Mouse (Mus musculus): ENCODE results near the gene Cbx2. TPM values are rescaled to one million over a fixed set of nuclear protein-coding genes. Genes with fewer than 3 reads are reported as not detected.

The Cbx2 gene
- polyA plus RNA-seq, 1 experiment from 2014 or later, result 9.8 TPM

DNA sequence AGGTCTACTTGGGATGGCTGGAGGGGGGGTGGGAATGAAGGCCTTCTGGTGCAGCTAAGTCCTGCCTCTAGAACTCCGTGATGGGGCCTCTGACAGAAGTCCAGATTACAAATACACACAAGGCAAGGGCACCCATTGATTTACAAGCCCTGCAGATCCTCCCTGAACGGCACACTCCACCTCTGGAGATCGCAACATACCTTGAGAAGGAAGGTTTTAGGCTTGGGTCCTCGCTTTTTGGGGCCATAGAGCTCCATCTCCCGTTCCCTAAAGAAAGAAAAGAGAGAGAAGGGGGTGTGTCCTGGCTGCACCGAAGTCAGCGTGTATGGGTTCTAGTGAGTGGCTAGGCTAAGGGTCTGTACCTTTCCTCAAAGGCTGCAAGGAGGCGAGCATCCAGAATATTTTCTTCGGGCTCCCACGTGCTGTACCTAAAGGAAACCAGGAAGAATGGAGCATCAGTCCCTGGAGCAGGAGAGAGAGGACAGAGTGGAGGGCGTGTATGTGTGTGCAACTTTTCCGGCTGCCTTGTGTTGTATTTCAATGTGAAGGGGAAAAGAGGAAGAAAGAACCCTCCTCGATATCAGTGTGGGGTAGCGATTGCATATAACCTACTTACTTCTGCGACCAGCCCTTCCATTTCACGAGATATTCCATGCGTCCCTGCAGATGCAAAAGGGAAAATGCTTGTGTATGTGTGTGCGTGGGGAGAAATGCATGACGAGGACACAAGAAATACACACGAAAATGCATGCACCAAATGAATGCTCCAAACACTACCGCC is 17.2 kb downstream of the Cbx2 start:
- Histone ChIP-seq H3K4me3 (ENCODE audit: control insufficient read depth in 1 of 2, insufficient read depth in 1 of 2, low read depth in 1 of 2, low read length in 2 of 2) (peak overlapping the region; percentile 64 to 78), H3K4me1 (ENCODE audit: control insufficient read depth in 2 of 2, insufficient read depth in 2 of 2, low read length in 2 of 2) (peaks cover 24 to 45% of the 10 kb centered on the region in 2 experiments), H3K4me2 (ENCODE audit: low read length) (peak overlapping the region; percentile 94), H3K9me3 (ENCODE audit: control insufficient read depth, low read length) (no peaks in the 10 kb centered on the region), H3K27ac (replicated peaks in 1 of 2; ENCODE audit: control insufficient read depth in 1 of 2, insufficient read depth in 1 of 2, low read depth in 2 of 2, low read length in 2 of 2) (peak overlapping the region in 1 of 2 experiments; percentile 85; a peak in 2 of 4 replicates), H3K36me3 (ENCODE audit: control insufficient read depth, insufficient read depth, low read length) (peaks cover 13% of the 10 kb centered on the region), H3K9ac (ENCODE audit: low read length) (peak overlapping the region; percentile 87), H3K27me3 (ENCODE audit: control insufficient read depth, insufficient read depth, low read length) (peaks cover 75% of the 10 kb centered on the region)
- WGBS, result 16% methylated on average over 21 of the region's 21 CpGs
- ATAC-seq (ENCODE audit: insufficient number of reproducible peaks, insufficient read depth, low FRiP score, low read depth), result no peak

DNA sequence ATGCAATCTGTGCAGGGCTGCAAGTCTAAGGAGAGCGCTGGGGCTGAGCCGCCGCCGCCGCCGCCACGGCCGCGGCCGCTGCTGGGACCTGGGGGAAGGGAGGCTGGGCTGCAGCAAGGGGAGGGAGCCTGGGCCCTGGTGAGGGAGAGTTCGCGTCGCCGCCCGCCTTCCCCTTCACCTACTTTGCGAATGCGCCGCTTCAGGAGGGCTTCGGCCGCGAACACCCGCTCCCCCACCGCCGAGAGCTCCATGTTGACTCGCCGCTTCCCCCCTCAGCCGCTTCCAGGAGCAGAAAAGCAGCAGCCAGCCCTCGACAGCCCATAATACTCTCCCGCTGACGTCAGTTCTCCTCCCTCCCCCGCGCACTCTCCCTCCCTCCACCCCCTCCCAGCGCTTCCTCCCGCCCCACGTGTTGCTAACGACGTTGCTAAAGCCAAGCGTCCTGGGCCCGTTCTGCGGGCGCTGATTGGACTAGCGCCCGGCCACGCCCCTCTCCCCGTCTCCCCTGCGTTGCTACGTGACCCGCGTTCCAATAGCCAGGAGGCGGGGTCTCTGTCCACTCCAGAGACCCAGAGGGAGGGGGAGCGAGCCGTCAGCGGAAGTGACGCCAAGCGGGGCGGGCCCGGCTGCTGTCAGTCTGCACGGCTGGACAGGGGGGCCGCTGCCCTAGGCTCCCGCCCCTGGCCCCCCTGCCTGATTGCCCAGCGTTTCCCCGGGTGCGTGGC is 18.0 kb downstream of the Cbx2 start, which contains the start of gene Cbx8:
Cbx8 (minus strand) TSS at position 370 of the 725 bp plus-strand sequence.
- ATAC-seq (ENCODE audit: insufficient number of reproducible peaks, insufficient read depth, low FRiP score, low read depth), result peak; percentile 93
- peaks cover 24 to 44% of the 10 kb centered on the region in 2 experiments for H3K4me1 ChIP-seq (ENCODE audit: control insufficient read depth in 2 of 2, insufficient read depth in 2 of 2, low read length in 2 of 2)
- peaks cover 13% of the 10 kb centered on the region for H3K36me3 ChIP-seq (ENCODE audit: control insufficient read depth, insufficient read depth, low read length)
- peak within 1 kb of the TSS; percentile 100 for H3K4me2 ChIP-seq (ENCODE audit: low read length)
- peak within 1 kb of the TSS; percentile 87 for H3K9ac ChIP-seq (ENCODE audit: low read length)
- 0% methylated on average over 62 of the region's 63 CpGs for WGBS
- H3K27ac ChIP-seq (replicated peaks in 1 of 2; ENCODE audit: control insufficient read depth in 1 of 2, insufficient read depth in 1 of 2, low read depth in 2 of 2, low read length in 2 of 2), result peak within 1 kb of the TSS; percentile 66 to 85
- peaks cover 75% of the 10 kb centered on the region for H3K27me3 ChIP-seq (ENCODE audit: control insufficient read depth, insufficient read depth, low read length)
- peak within 1 kb of the TSS; percentile 68 to 78 for H3K4me3 ChIP-seq (ENCODE audit: control insufficient read depth in 1 of 2, insufficient read depth in 1 of 2, low read depth in 1 of 2, low read length in 2 of 2)
- H3K9me3 ChIP-seq (ENCODE audit: control insufficient read depth, low read length), result no peaks in the 10 kb centered on the region

DNA sequence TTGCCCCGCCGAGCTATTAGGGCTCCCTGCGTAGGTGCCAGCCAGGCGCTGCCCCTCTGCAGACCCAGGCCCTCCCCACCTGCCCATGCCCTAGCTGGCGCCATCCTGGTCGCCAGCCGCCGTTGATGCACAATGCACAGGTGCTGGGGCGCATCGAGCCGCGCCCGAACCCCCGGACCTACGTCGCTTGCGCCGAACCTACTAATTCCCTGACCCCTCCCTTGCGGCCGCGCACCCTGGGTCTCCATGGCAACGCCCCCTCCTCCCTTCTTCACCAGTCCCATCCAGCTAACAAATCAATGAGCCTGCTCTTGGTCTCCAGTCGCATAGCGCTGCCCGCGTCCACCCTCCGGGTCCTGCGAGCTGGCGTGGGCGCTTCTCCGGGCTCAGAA is 18.6 kb downstream of the Cbx2 start:
- no peak; the same call in 1 of the 2 replicates for ATAC-seq (ENCODE audit: insufficient number of reproducible peaks, insufficient read depth, low FRiP score, low read depth)
- peaks cover 13% of the 10 kb centered on the region for H3K36me3 ChIP-seq (ENCODE audit: control insufficient read depth, insufficient read depth, low read length)
- H3K27ac ChIP-seq (replicated peaks in 1 of 2; ENCODE audit: control insufficient read depth in 1 of 2, insufficient read depth in 1 of 2, low read depth in 2 of 2, low read length in 2 of 2), result no peak overlapping the region
- H3K4me3 ChIP-seq (ENCODE audit: control insufficient read depth in 1 of 2, insufficient read depth in 1 of 2, low read depth in 1 of 2, low read length in 2 of 2), result peak overlapping the region; percentile 68 to 74
- H3K9ac ChIP-seq (ENCODE audit: low read length), result peak overlapping the region; percentile 76
- H3K9me3 ChIP-seq (ENCODE audit: control insufficient read depth, low read length), result no peaks in the 10 kb centered on the region
- peak overlapping the region; percentile 100 for H3K4me2 ChIP-seq (ENCODE audit: low read length)
- peaks cover 75% of the 10 kb centered on the region for H3K27me3 ChIP-seq (ENCODE audit: control insufficient read depth, insufficient read depth, low read length)
- under 1% methylated on average over 31 of the region's 31 CpGs for WGBS
- peaks cover 24 to 44% of the 10 kb centered on the region in 2 experiments for H3K4me1 ChIP-seq (ENCODE audit: control insufficient read depth in 2 of 2, insufficient read depth in 2 of 2, low read length in 2 of 2)

DNA sequence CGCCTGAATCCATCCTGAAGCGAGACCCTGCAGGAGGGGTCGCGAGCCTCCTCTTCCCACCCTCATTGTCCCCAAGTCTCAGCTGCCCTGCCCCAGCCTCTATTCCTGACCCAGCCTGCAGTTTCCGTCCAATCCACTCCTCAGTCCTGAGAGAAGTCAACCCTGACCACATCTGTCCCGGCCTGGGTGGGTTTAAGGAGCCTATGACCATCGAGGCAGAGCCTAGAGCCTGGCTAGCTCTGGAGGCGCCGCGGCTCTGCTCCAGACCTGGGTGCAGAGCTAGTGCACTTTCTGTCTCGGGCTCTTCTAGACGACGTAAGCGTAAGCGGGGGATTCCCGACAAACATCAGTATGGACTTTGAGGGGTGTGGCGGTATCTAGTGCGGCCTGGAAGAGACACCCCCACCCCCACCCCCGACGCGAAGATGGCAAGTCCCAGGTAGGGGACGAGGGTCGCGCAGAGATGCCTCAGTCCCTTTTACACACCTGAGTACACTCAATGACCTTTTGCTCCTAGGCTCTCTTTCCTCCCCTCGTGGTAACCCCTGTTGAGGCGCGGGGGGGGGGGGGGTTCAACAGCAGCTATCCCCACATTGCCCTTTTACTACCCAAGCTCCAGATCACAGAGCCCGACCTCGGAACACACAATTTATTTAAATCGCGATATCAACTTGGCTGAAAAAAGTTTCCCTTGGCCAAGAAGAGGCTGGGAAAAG is 19.1 kb downstream of the Cbx2 start:
- H3K27ac ChIP-seq (replicated peaks in 1 of 2; ENCODE audit: control insufficient read depth in 1 of 2, insufficient read depth in 1 of 2, low read depth in 2 of 2, low read length in 2 of 2), result no peak overlapping the region
- H3K9me3 ChIP-seq (ENCODE audit: control insufficient read depth, low read length), result no peaks in the 10 kb centered on the region
- WGBS, result 1% methylated on average over 29 of the region's 31 CpGs
- H3K27me3 ChIP-seq (ENCODE audit: control insufficient read depth, insufficient read depth, low read length), result peaks cover 75% of the 10 kb centered on the region
- peak overlapping the region; percentile 68 to 74 for H3K4me3 ChIP-seq (ENCODE audit: control insufficient read depth in 1 of 2, insufficient read depth in 1 of 2, low read depth in 1 of 2, low read length in 2 of 2)
- peaks cover 13% of the 10 kb centered on the region for H3K36me3 ChIP-seq (ENCODE audit: control insufficient read depth, insufficient read depth, low read length)
- H3K9ac ChIP-seq (ENCODE audit: low read length), result peak overlapping the region; percentile 76
- ATAC-seq (ENCODE audit: insufficient number of reproducible peaks, insufficient read depth, low FRiP score, low read depth), result no peak
- H3K4me1 ChIP-seq (ENCODE audit: control insufficient read depth in 2 of 2, insufficient read depth in 2 of 2, low read length in 2 of 2), result peaks cover 29 to 50% of the 10 kb centered on the region in 2 experiments
- H3K4me2 ChIP-seq (ENCODE audit: low read length), result peak overlapping the region; percentile 100

DNA sequence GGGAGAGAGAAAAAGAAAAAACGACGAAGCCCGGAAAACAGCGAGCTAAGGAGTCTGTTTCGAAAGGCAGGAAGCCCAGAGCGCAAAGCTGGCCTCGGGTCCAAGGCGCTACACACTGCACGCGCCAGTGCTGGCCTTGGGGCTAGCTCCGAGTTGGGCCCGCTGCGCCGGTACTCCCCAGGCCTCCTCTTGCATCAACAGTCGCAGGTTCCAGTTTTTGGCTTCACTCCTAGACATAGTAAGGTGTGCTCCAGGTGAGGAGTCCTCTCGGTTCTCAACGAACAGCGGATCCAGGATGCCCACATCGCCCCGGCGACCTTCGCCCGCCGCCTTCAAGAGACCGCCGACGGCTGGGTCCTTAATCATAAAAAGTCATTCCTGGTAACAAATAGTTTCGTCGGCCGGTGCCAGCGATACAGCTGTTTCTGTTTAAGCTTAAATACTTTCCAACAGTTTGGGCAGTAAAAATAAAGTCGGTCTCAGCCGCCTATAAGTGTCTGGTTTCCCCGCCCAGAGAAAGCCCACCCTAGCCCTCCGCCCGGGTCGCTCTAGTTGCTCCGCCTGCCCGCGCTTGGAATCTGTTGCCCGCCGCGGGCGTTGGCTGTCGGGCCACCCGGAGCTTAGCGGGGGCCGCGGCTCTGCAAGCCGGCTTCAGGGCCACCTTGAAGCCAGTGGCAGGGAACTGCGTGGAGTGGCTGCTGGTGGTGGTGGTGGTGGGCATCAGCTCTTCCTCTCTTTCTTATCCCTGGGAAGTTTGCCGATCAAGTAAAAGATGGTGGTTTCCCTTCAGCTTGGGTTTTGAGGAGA is 19.9 kb downstream of the Cbx2 start:
- no peak for ATAC-seq (ENCODE audit: insufficient number of reproducible peaks, insufficient read depth, low FRiP score, low read depth)
- peak overlapping the region in 1 of 2 experiments; percentile 14; a peak in 1 of 4 replicates for H3K4me3 ChIP-seq (ENCODE audit: control insufficient read depth in 1 of 2, insufficient read depth in 1 of 2, low read depth in 1 of 2, low read length in 2 of 2)
- no peak overlapping the region for H3K27ac ChIP-seq (replicated peaks in 1 of 2; ENCODE audit: control insufficient read depth in 1 of 2, insufficient read depth in 1 of 2, low read depth in 2 of 2, low read length in 2 of 2)
- peak overlapping the region; percentile 100 for H3K4me2 ChIP-seq (ENCODE audit: low read length)
- no peaks in the 10 kb centered on the region for H3K9me3 ChIP-seq (ENCODE audit: control insufficient read depth, low read length)
- 0 out of 2 replicates have a peak overlapping the region, but pooled peaks have one; percentile 16 for H3K9ac ChIP-seq (ENCODE audit: low read length)
- peaks cover 13% of the 10 kb centered on the region for H3K36me3 ChIP-seq (ENCODE audit: control insufficient read depth, insufficient read depth, low read length)
- under 1% methylated on average over 52 of the region's 52 CpGs for WGBS
- peaks cover 78% of the 10 kb centered on the region for H3K27me3 ChIP-seq (ENCODE audit: control insufficient read depth, insufficient read depth, low read length)
- H3K4me1 ChIP-seq (ENCODE audit: control insufficient read depth in 2 of 2, insufficient read depth in 2 of 2, low read length in 2 of 2), result peaks cover 30 to 52% of the 10 kb centered on the region in 2 experiments

DNA sequence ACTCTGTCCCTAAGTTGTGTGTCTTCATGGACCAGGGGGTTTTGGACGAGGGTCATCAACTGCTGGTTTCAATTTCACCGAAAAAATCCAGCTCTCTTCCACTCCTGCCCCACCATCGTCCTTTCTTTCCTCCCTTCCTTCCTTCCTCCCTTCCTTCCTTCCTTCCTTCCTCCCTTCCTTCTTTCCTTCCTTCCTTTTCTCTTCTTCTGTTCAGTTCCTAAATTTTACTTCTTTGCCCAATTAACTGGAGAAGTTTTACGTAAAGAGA is 20.4 kb downstream of the Cbx2 start:
- H3K9me3 ChIP-seq (ENCODE audit: control insufficient read depth, low read length), result no peaks in the 10 kb centered on the region
- ATAC-seq (ENCODE audit: insufficient number of reproducible peaks, insufficient read depth, low FRiP score, low read depth), result no peak
- H3K27me3 ChIP-seq (ENCODE audit: control insufficient read depth, insufficient read depth, low read length), result peaks cover 78% of the 10 kb centered on the region
- no peak overlapping the region for H3K27ac ChIP-seq (replicated peaks in 1 of 2; ENCODE audit: control insufficient read depth in 1 of 2, insufficient read depth in 1 of 2, low read depth in 2 of 2, low read length in 2 of 2)
- WGBS, result 4% methylated on average over 4 of the region's 4 CpGs
- no peak overlapping the region for H3K4me3 ChIP-seq (ENCODE audit: control insufficient read depth in 1 of 2, insufficient read depth in 1 of 2, low read depth in 1 of 2, low read length in 2 of 2)
- no peak overlapping the region for H3K4me2 ChIP-seq (ENCODE audit: low read length)
- peaks cover 11% of the 10 kb centered on the region for H3K36me3 ChIP-seq (ENCODE audit: control insufficient read depth, insufficient read depth, low read length)
- no peak overlapping the region for H3K9ac ChIP-seq (ENCODE audit: low read length)
- H3K4me1 ChIP-seq (ENCODE audit: control insufficient read depth in 2 of 2, insufficient read depth in 2 of 2, low read length in 2 of 2), result peaks cover 31 to 52% of the 10 kb centered on the region in 2 experiments

All from heart, embryonic 14.5 days (tissue).